Mouse (Mus musculus) heart, embryonic 15.5 days (tissue): Measurements from ENCODE around the gene Ndp. TPM values are rescaled to one million over a fixed set of nuclear protein-coding genes. Genes with fewer than 3 reads are reported as not detected.

Source experiments
- ATAC-seq: fragments of 200-750 bp; cut with Nextera tagmentation; replicated peaks from 2 replicates; pipeline ENCODE4 v1.8.0; 2017; ENCODE audit warnings: low read depth, moderate TSS enrichment; ENCODE audit not compliant: insufficient number of reproducible peaks, insufficient read depth, low FRiP score
- H3K27ac ChIP-seq: fragments of 300-500 bp; sonication (generic); 2 replicates; pipeline ENCODE4 v1.5.1; 2015; ENCODE audit warnings: mild to moderate bottlenecking, inconsistent platforms
- H3K27me3 ChIP-seq: fragments of 300-500 bp; sonication (generic); 2 replicates; pipeline ENCODE4 v1.6.1; 2015; ENCODE audit warnings: inconsistent platforms
- H3K36me3 ChIP-seq: fragments of 300-500 bp; sonication (generic); 2 replicates; pipeline ENCODE4 v1.6.1; 2015; ENCODE audit warnings: mild to moderate bottlenecking, inconsistent platforms
- H3K4me1 ChIP-seq: fragments of 300-500 bp; sonication (generic); replicated peaks from 2 replicates; pipeline ENCODE4 v1.6.1; 2015; ENCODE audit warnings: inconsistent platforms
- H3K4me2 ChIP-seq: fragments of 300-500 bp; sonication (generic); 2 replicates; pipeline ENCODE4 v1.6.1; 2015; ENCODE audit warnings: inconsistent platforms, mild to moderate bottlenecking, moderate library complexity
- H3K4me3 ChIP-seq: fragments of 300-500 bp; sonication (generic); 2 replicates; pipeline ENCODE4 v1.5.1; 2015; ENCODE audit warnings: mild to moderate bottlenecking, inconsistent platforms
- H3K9ac ChIP-seq: fragments of 300-500 bp; sonication (generic); 2 replicates; pipeline ENCODE4 v1.6.1; 2015; ENCODE audit warnings: mild to moderate bottlenecking, inconsistent platforms
- H3K9me3 ChIP-seq: fragments of 300-500 bp; sonication (generic); replicated peaks from 2 replicates; pipeline ENCODE4 v1.6.1; 2016; ENCODE audit warnings: inconsistent platforms
- WGBS: fragments of 180-500 bp; shearing (Covaris S2); methylation state at CpG from one replicate; pipeline ENCODE4 v1.1.7; 2015; ENCODE audit warnings: mixed read lengths; 5-methylcytosine and 5-hydroxymethylcytosine counted together
- polyA plus RNA-seq: library from polyadenylated mRNA; unstranded; fragments of >200 nt; fragmentation: Nextera tagmentation; extraction: Ambion mirVana; gene quantifications from 2 replicates; pipeline ENCODE4 v1.2.1, GENCODE M21; 2015

Ndp gene
- polyA plus RNA-seq, 1 experiment from 2014 or later: 0.93 TPM

- Histone ChIP-seq H3K27me3 (no peaks in the 10 kb centered on the region), H3K36me3 (no peaks in the 10 kb centered on the region), H3K27ac (no peak overlapping the region), H3K4me1 (no peaks in the 10 kb centered on the region), H3K4me3 (no peak overlapping the region), H3K9ac (no peak overlapping the region), H3K9me3 (no peaks in the 10 kb centered on the region), H3K4me2 (no peak overlapping the region)
- ATAC-seq: no peak
- 84% methylated on average over 2 of the region's 2 CpGs for WGBS
Measured at GRCm38 (mm10) chrX:16846034-16846433, 65.5 kb downstream of the Ndp start.

- 67% methylated on average over 2 of the region's 2 CpGs for WGBS
- Histone ChIP-seq H3K27me3 (no peaks in the 10 kb centered on the region), H3K9ac (no peak overlapping the region), H3K4me2 (no peak overlapping the region), H3K4me1 (no peaks in the 10 kb centered on the region), H3K36me3 (no peaks in the 10 kb centered on the region), H3K9me3 (no peaks in the 10 kb centered on the region), H3K4me3 (no peak overlapping the region), H3K27ac (no peak overlapping the region)
- no peak for ATAC-seq
Measured at GRCm38 (mm10) chrX:16841443-16841842, 70.1 kb downstream of the Ndp start.

- Histone ChIP-seq H3K36me3 (no peaks in the 10 kb centered on the region), H3K27ac (no peak overlapping the region), H3K4me2 (no peak overlapping the region), H3K9me3 (no peaks in the 10 kb centered on the region), H3K4me1 (no peaks in the 10 kb centered on the region), H3K9ac (no peak overlapping the region), H3K27me3 (no peaks in the 10 kb centered on the region), H3K4me3 (no peak overlapping the region)
- WGBS: 83% methylated on average over 1 of the region's 1 CpGs
- no peak for ATAC-seq
Measured at GRCm38 (mm10) chrX:16837293-16837692, 74.3 kb downstream of the Ndp start.

- Histone ChIP-seq H3K4me3 (no peak overlapping the region), H3K36me3 (no peaks in the 10 kb centered on the region), H3K27ac (no peak overlapping the region), H3K9ac (no peak overlapping the region), H3K4me1 (no peaks in the 10 kb centered on the region), H3K9me3 (no peaks in the 10 kb centered on the region), H3K4me2 (no peak overlapping the region), H3K27me3 (no peaks in the 10 kb centered on the region)
- no peak for ATAC-seq
Measured at GRCm38 (mm10) chrX:16836488-16837082, 75.0 kb downstream of the Ndp start.

Other genes starting within 250 kb of the Ndp start
- 11.6 and 12.3 TPM in 2 replicates for gene Maob, start 94.4 kb downstream of the Ndp start, polyA plus RNA-seq